Mouse (Mus musculus) central nervous system, embryonic 14 days (tissue): ENCODE measurements around the gene Nvl. TPM values are rescaled to one million over a fixed set of nuclear protein-coding genes. Genes with fewer than 3 reads are reported as not detected.

Source experiments
- polyA plus RNA-seq: library from polyadenylated mRNA; depleted of rRNA; stranded (reverse); fragments of >200 nt; gene quantifications from 2 replicates; pipeline ENCODE4 v1.2.3, GENCODE M21; 2012; rRNA removed

Nvl gene
- polyA plus RNA-seq, result 69.6 and 73.7 TPM in 2 replicates

GRCm38 (mm10) chr1:181143950-181144836 is at the start of gene Nvl, which contains the start of gene Cnih4:
TSS of gene Nvl (minus strand) at chr1:181144204.
TSS of gene Cnih4 (plus strand) at chr1:181144693.

GRCm38 (mm10) chr1:181050937-181051336 is 93.1 kb downstream of the Nvl start, which contains the start of gene 9130409I23Rik:
TSS of gene 9130409I23Rik (plus strand) at chr1:181051237.

Other genes starting within 250 kb of the Nvl start
- 46.6 and 48.8 TPM in 2 replicates for gene Pycr2, start 239.9 kb downstream of the Nvl start, polyA plus RNA-seq
- gene Lefty1, start 209.2 kb downstream of the Nvl start, polyA plus RNA-seq, result 0.69 and 1.8 TPM in 2 replicates
- 3.8 and 9.1 TPM in 2 replicates for gene Tmem63a, start 201.9 kb downstream of the Nvl start, polyA plus RNA-seq
- gene Ephx1, start 123.3 kb downstream of the Nvl start, polyA plus RNA-seq, result 3.1 and 4.2 TPM in 2 replicates
- not detected in 2 replicates for gene 9130409I23Rik, start 93.0 kb downstream of the Nvl start, polyA plus RNA-seq
- 25.4 and 31.3 TPM in 2 replicates for gene Cnih4, start 489 bp upstream of the Nvl start, polyA plus RNA-seq
- 65.6 and 70.0 TPM in 2 replicates for gene Wdr26, start 67.8 kb upstream of the Nvl start, polyA plus RNA-seq
- 5.4 and 8.8 TPM in 2 replicates for gene Cnih3, start 208.4 kb upstream of the Nvl start, polyA plus RNA-seq